Mouse (Mus musculus) adipocyte (in vitro differentiated cells): ENCODE results near the gene Dlg2.
A peak's percentile ranks its signal among the peaks of the same experiment; 100 is the strongest.

ENCODE experiments used
- DNase-seq: peaks from one replicate; pipeline ENCODE4 v3.0.0-alpha.2; 2016; ENCODE audit warnings: low spot score

Gene Dlg2

GRCm38 (mm10) chr7:91573321-91573720 is 1096.8 kb downstream of the Dlg2 start:
- DNase-seq: no peak

GRCm38 (mm10) chr7:91576216-91576615 is 1099.7 kb downstream of the Dlg2 start:
- no peak for DNase-seq

- DNase-seq: peak; percentile 28
Measured at GRCm38 (mm10) chr7:91582203-91582602, 1105.7 kb downstream of the Dlg2 start.

- no peak for DNase-seq
Measured at GRCm38 (mm10) chr7:91583566-91583965, 1107.1 kb downstream of the Dlg2 start.

- DNase-seq: peak; percentile 34
Measured at GRCm38 (mm10) chr7:91591261-91592170, 1115.0 kb downstream of the Dlg2 start.

- no peak for DNase-seq
Measured at GRCm38 (mm10) chr7:91598549-91598948, 1122.1 kb downstream of the Dlg2 start.

GRCm38 (mm10) chr7:91601307-91601706 is 1124.8 kb downstream of the Dlg2 start:
- DNase-seq: peak; percentile 36

GRCm38 (mm10) chr7:91603561-91603960 is 1127.1 kb downstream of the Dlg2 start:
- no peak for DNase-seq

- no peak for DNase-seq
Measured at GRCm38 (mm10) chr7:91653033-91653432, 1176.6 kb downstream of the Dlg2 start.

- DNase-seq: no peak
Measured at GRCm38 (mm10) chr7:91659498-91659897, 1183.0 kb downstream of the Dlg2 start.

GRCm38 (mm10) chr7:91672236-91673017 is 1196.0 kb downstream of the Dlg2 start:
- DNase-seq: no peak

- DNase-seq: no peak
Measured at GRCm38 (mm10) chr7:91674401-91674800, 1197.9 kb downstream of the Dlg2 start.

GRCm38 (mm10) chr7:91677934-91678333 is 1201.5 kb downstream of the Dlg2 start:
- no peak for DNase-seq

GRCm38 (mm10) chr7:91687930-91688329 is 1211.5 kb downstream of the Dlg2 start:
- DNase-seq: no peak

GRCm38 (mm10) chr7:91689829-91690228 is 1213.4 kb downstream of the Dlg2 start:
- no peak for DNase-seq

- no peak for DNase-seq
Measured at GRCm38 (mm10) chr7:91709853-91710252, 1233.4 kb downstream of the Dlg2 start.

GRCm38 (mm10) chr7:91711184-91711583 is 1234.7 kb downstream of the Dlg2 start:
- DNase-seq: no peak

- DNase-seq: no peak
Measured at GRCm38 (mm10) chr7:91715776-91716175, 1239.3 kb downstream of the Dlg2 start.

- DNase-seq: no peak
Measured at GRCm38 (mm10) chr7:91716696-91717095, 1240.2 kb downstream of the Dlg2 start.

- DNase-seq: no peak
Measured at GRCm38 (mm10) chr7:91720318-91720717, 1243.8 kb downstream of the Dlg2 start.

GRCm38 (mm10) chr7:91724397-91724796 is 1247.9 kb downstream of the Dlg2 start:
- DNase-seq: no peak

- DNase-seq: no peak
Measured at GRCm38 (mm10) chr7:91740748-91741147, 1264.3 kb downstream of the Dlg2 start.
